Mouse (Mus musculus) heart, adult 2 months (tissue): Measurements from ENCODE around the gene Capn9. TPM values are rescaled to one million over a fixed set of nuclear protein-coding genes. Genes with fewer than 3 reads are reported as not detected.

Source experiments
- DNase-seq, 2 experiments: peaks; one replicate each; pipeline ENCODE4 v3.0.0; 2021
- H3K27ac ChIP-seq: fragments of 200-600 bp; 2 replicates; pipeline ENCODE4 v1.8.1; 2022
- H3K27me3 ChIP-seq: fragments of 200-500 bp; 2 replicates; pipeline ENCODE4 v1.6.1; 2012; ENCODE audit warnings: mild to moderate bottlenecking, low read length, inconsistent platforms, mixed read lengths; ENCODE audit not compliant: control insufficient read depth, insufficient read depth
- H3K36me3 ChIP-seq: fragments of 200-500 bp; 2 replicates; pipeline ENCODE4 v1.6.1; 2012; ENCODE audit warnings: low read length, inconsistent platforms; ENCODE audit not compliant: control insufficient read depth, insufficient read depth
- H3K4me1 ChIP-seq: fragments of 200-500 bp; 2 replicates; pipeline ENCODE4 v1.6.1; 2011; ENCODE audit warnings: low read length; ENCODE audit not compliant: control insufficient read depth, insufficient read depth
- H3K4me3 ChIP-seq: fragments of 200-600 bp; 2 replicates; pipeline ENCODE4 v1.8.1; 2022
- H3K79me2 ChIP-seq: fragments of 200-500 bp; replicated peaks from 2 replicates; pipeline ENCODE4 v1.6.1; 2012; ENCODE audit warnings: mild to moderate bottlenecking, inconsistent platforms, low read length, moderate library complexity, mixed read lengths; ENCODE audit not compliant: control insufficient read depth, insufficient read depth
- H3K9ac ChIP-seq: fragments of 200-500 bp; 2 replicates; pipeline ENCODE4 v1.6.1; 2012; ENCODE audit warnings: low read depth, mild to moderate bottlenecking, control low read depth, inconsistent platforms, low read length, mixed read lengths
- CTCF ChIP-seq: fragments of 200-600 bp; IDR thresholded peaks from 2 replicates; pipeline ENCODE4 v1.8.1; 2022; ENCODE audit warnings: antibody characterized with exemption, mild to moderate bottlenecking, moderate library complexity
- EP300 ChIP-seq: fragments of 200-500 bp; IDR thresholded peaks from 2 replicates; pipeline ENCODE4 v1.6.1; 2011; ENCODE audit warnings: low read depth, low read length, control low read depth; ENCODE audit not compliant: insufficient read depth
- POLR2A ChIP-seq: fragments of 200-500 bp; IDR thresholded peaks from 2 replicates; pipeline ENCODE4 v1.6.1; 2011; ENCODE audit warnings: mild to moderate bottlenecking, low read depth, low read length, control low read depth; ENCODE audit not compliant: insufficient read depth
- WGBS: fragments of 180-500 bp; shearing (Covaris S2); methylation state at CpG from one replicate; pipeline ENCODE4 v1.1.7; 2018; 5-methylcytosine and 5-hydroxymethylcytosine counted together
- intact Hi-C: fragments of 180-260 bp; cut with DNase I; formaldehyde crosslinking; loops from one replicate; pipeline ENCODE4 v1.15.1; 2025
- polyA plus RNA-seq: library from polyadenylated mRNA; depleted of rRNA; stranded (reverse); fragments of >200 nt; gene quantifications from 2 replicates; pipeline ENCODE4 v1.2.3, GENCODE M21; 2012
- total RNA-seq, 2 experiments: library from RNA; stranded (reverse); gene quantifications; 2 replicates each; pipeline ENCODE4 v1.2.3; 2021

Capn9 gene
- total and polyA plus RNA-seq, 3 experiments, result not detected

DNA sequence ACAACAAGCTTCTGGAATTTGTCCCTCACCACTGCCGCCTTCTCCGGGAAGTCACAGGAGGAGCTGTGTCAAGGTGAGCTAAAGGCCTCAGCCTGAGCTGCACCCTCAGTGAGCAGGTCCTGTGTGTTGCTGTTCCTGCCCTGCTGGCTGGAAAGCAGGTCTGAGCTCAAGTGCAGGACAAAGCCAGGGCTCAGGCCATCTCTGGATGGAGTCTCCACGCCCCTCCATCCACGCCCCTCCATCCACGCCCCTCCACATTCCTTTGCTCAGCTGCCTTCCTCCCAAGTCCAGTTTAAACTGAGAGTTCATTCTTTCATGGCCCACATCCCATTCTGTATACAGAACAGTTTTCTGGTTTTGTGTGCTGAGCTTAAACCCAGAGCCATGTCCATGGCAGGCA lies 40.5 kb upstream of the Capn9 start:
- Histone ChIP-seq H3K27me3 (no peaks in the 10 kb centered on the region), H3K36me3 (no peaks in the 10 kb centered on the region), H3K4me1 (no peaks in the 10 kb centered on the region), H3K9ac (no peak overlapping the region), H3K4me3 (no peak overlapping the region), H3K79me2 (no peaks in the 10 kb centered on the region), H3K27ac (no peak overlapping the region)
- no peak for DNase-seq
- intact Hi-C loops, result no loop called here
- WGBS, result 86% methylated on average over 5 of the region's 5 CpGs
- no peak for TF ChIP-seq EP300
- TF ChIP-seq POLR2A, result no peak
- no peak for TF ChIP-seq CTCF

DNA sequence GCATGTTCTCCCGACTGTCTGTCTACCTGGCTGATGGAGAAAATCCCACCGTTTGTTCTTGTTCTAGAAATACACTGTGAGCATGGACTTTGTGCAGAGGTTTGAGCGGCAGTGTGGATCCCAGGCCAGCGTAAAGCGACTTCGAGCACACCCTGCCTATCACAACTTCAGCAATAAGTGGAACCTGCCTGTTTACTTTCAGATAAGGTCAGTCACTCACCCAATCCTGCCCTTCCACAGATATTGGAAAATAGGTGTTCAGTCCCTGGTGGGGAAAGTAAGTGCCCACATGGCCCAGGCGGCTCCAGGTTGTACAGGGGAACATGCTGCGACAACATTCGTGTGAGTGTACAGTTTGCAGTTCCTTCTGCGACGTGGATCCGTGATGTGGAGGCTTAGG lies 35.0 kb upstream of the Capn9 start:
- no peak for TF ChIP-seq EP300
- TF ChIP-seq POLR2A, result no peak
- no peak for TF ChIP-seq CTCF
- DNase-seq, result no peak
- intact Hi-C loops, result no loop called here
- Histone ChIP-seq H3K27me3 (no peaks in the 10 kb centered on the region), H3K27ac (no peak overlapping the region), H3K79me2 (no peaks in the 10 kb centered on the region), H3K4me1 (no peaks in the 10 kb centered on the region), H3K4me3 (no peak overlapping the region), H3K36me3 (no peaks in the 10 kb centered on the region), H3K9ac (no peak overlapping the region)
- WGBS, result 86% methylated on average over 12 of the region's 12 CpGs

DNA sequence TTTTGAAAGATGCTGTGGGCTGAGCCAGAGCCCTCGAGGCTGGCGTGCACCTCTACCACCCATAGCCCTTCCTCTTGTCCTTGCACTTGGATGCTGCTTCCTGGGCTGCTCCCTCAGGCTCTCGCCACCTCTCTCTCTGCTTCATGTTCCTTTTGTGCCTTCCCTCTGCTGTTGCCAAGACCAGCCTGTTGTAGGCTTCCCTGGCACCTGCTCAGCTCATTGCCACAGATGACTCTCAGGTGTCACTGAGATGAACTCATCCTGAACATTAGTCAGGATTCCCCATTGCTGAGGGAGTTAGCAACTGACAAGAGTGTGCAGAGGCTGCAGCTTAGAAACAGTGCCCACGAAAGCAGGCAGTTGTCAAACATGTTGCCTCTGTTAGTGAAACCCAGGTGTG lies 33.9 kb upstream of the Capn9 start:
- intact Hi-C loops, result no loop called here
- TF ChIP-seq POLR2A (no peak), EP300 (no peak), CTCF (no peak)
- no peak overlapping the region for H3K27ac ChIP-seq
- no peaks in the 10 kb centered on the region for H3K4me1 ChIP-seq
- H3K4me3 ChIP-seq, result no peak overlapping the region
- H3K27me3 ChIP-seq, result no peaks in the 10 kb centered on the region
- no peak overlapping the region for H3K9ac ChIP-seq
- H3K36me3 ChIP-seq, result no peaks in the 10 kb centered on the region
- 95% methylated on average over 4 of the region's 4 CpGs for WGBS
- no peak for DNase-seq
- H3K79me2 ChIP-seq, result no peaks in the 10 kb centered on the region

DNA sequence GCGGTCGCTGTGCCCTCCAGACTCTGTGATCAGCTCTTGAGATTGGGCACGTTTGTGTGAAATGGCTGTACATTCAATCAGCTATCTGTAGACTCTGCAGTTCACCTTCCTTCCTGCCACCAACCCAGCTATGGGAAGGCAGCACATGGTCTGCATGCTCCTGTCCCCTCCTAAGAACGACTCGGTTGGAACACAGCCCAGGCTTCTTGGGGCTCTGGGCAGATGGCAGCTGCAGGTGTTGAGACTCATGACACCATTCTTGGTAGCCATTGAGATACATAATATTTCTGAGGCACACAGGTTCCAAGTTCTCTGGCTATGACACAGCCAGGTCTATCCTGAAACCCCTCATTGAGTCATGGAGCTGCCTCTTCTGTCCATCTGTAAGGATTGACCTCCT lies 32.6 kb upstream of the Capn9 start:
- H3K36me3 ChIP-seq, result no peaks in the 10 kb centered on the region
- intact Hi-C loops, result no loop called here
- no peak overlapping the region for H3K9ac ChIP-seq
- H3K79me2 ChIP-seq, result no peaks in the 10 kb centered on the region
- no peaks in the 10 kb centered on the region for H3K4me1 ChIP-seq
- H3K27me3 ChIP-seq, result no peaks in the 10 kb centered on the region
- DNase-seq, result no peak
- TF ChIP-seq CTCF, result no peak
- TF ChIP-seq EP300, result no peak
- no peak for TF ChIP-seq POLR2A
- WGBS, result 88% methylated on average over 5 of the region's 5 CpGs
- no peak overlapping the region for H3K4me3 ChIP-seq
- no peak overlapping the region for H3K27ac ChIP-seq

DNA sequence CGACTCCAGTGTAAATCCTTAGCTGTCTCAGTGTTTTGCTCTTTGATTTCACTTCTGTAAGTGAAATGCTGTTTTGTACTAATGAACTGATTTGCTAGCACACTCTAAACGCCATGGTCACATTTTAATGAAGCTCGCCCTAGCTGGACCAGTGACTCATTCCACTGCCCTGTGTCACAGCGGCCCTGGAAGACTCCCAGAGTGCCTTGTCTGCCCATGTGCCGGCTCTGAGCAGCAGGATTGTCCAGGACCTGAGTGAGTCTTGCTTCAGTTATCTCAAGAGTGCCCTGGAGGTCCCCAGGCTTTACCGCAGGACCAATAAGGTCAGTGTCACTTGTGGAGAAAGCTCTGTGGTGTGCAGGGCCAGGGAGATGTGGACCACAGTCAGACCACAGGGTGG lies 29.5 kb upstream of the Capn9 start:
- intact Hi-C loops, result no loop called here
- DNase-seq, result no peak
- WGBS, result 87% methylated on average over 6 of the region's 6 CpGs
- TF ChIP-seq CTCF, result no peak
- TF ChIP-seq POLR2A, result no peak
- no peak for TF ChIP-seq EP300
- no peaks in the 10 kb centered on the region for H3K27me3 ChIP-seq
- no peaks in the 10 kb centered on the region for H3K79me2 ChIP-seq
- H3K27ac ChIP-seq, result no peak overlapping the region
- no peak overlapping the region for H3K4me3 ChIP-seq
- no peaks in the 10 kb centered on the region for H3K36me3 ChIP-seq
- no peaks in the 10 kb centered on the region for H3K4me1 ChIP-seq
- H3K9ac ChIP-seq, result no peak overlapping the region

DNA sequence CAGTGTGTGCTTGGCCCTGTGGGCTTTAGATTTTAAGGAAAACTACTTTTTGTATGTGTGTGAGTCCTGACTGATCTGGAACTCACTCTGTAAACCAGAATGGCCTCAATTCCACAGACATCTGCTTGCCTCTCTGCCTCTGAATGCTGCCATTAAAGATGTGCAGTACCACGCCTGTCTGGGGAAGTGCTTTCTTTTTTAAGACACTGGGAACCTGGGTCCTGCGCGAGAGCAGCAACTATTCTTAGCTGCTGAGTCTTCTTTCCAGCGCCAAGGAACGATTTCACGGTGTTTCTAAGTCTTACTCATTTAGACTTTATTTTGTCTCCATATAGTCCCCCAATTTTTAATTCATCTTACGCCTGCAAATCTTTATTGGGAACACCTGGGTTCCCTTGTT lies 29.1 kb upstream of the Capn9 start:
- TF ChIP-seq POLR2A, result no peak
- TF ChIP-seq CTCF, result no peak
- TF ChIP-seq EP300, result no peak
- no peak overlapping the region for H3K4me3 ChIP-seq
- no peaks in the 10 kb centered on the region for H3K27me3 ChIP-seq
- no peaks in the 10 kb centered on the region for H3K4me1 ChIP-seq
- no peak for DNase-seq
- intact Hi-C loops, result no loop called here
- H3K9ac ChIP-seq, result no peak overlapping the region
- no peak overlapping the region for H3K27ac ChIP-seq
- WGBS, result 90% methylated on average over 7 of the region's 7 CpGs
- no peaks in the 10 kb centered on the region for H3K79me2 ChIP-seq
- no peaks in the 10 kb centered on the region for H3K36me3 ChIP-seq
